Mouse (Mus musculus): ENCODE results near the gene C130074G19Rik. TPM values are rescaled to one million over a fixed set of nuclear protein-coding genes. Genes with fewer than 3 reads are reported as not detected.

Gene C130074G19Rik
- total and polyA plus RNA-seq, 2 experiments from 2014 or later: 0.85 to 6.6 TPM

GRCm38 (mm10) chr1:184861551-184861950 is 21.5 kb downstream of the C130074G19Rik start:
- WGBS: 82% methylated on average over 2 of the region's 2 CpGs

GRCm38 (mm10) chr1:184860276-184860675 is 22.7 kb downstream of the C130074G19Rik start:
- DNase-seq (ENCODE audit: low spot score) (no peak), ATAC-seq (ENCODE audit: low FRiP score) (no peak)
- TF ChIP-seq CTCF (IDR thresholded peaks at IDR 0.05): no peak
- no peak overlapping the region for H3K4me3 ChIP-seq (ENCODE audit: low read depth, low read length)
- no peaks in the 10 kb centered on the region for H3K9me3 ChIP-seq (ENCODE audit: low read length)
- WGBS: 63% methylated on average over 3 of the region's 3 CpGs
- no peaks in the 10 kb centered on the region for H3K4me1 ChIP-seq (ENCODE audit: insufficient read depth, low read length)
- H3K36me3 ChIP-seq (ENCODE audit: insufficient read depth, low read length): no peaks in the 10 kb centered on the region
- H3K4me2 ChIP-seq (ENCODE audit: low read depth, low read length, poor library complexity, severe bottlenecking): no peak overlapping the region
- no peak overlapping the region for H3K9ac ChIP-seq (replicated peaks; ENCODE audit: low read length, poor library complexity, severe bottlenecking)
- no peak overlapping the region for H3K27ac ChIP-seq (ENCODE audit: low read depth, low read length)
- H3K27me3 ChIP-seq (ENCODE audit: insufficient read depth, low read length): no peaks in the 10 kb centered on the region

More at GRCm38 (mm10) chr1:184861551-184861950, 21.5 kb downstream of the C130074G19Rik start:
- DNase-seq (ENCODE audit: low spot score) (no peak), ATAC-seq (ENCODE audit: low FRiP score) (no peak)
- Histone ChIP-seq H3K27me3 (ENCODE audit: insufficient read depth, low read length) (no peaks in the 10 kb centered on the region), H3K27ac (ENCODE audit: low read depth, low read length) (no peak overlapping the region), H3K36me3 (ENCODE audit: insufficient read depth, low read length) (no peaks in the 10 kb centered on the region), H3K4me2 (ENCODE audit: low read depth, low read length, poor library complexity, severe bottlenecking) (no peak overlapping the region), H3K9ac (replicated peaks; ENCODE audit: low read length, poor library complexity, severe bottlenecking) (no peak overlapping the region), H3K4me3 (ENCODE audit: low read depth, low read length) (no peak overlapping the region), H3K9me3 (ENCODE audit: low read length) (no peaks in the 10 kb centered on the region), H3K4me1 (ENCODE audit: insufficient read depth, low read length) (no peaks in the 10 kb centered on the region)
- no peak for TF ChIP-seq CTCF (IDR thresholded peaks at IDR 0.05)

GRCm38 (mm10) chr1:184858253-184858652 is 24.8 kb downstream of the C130074G19Rik start:
- TF ChIP-seq CTCF (IDR thresholded peaks at IDR 0.05): no peak
- WGBS: 88% methylated on average over 1 of the region's 1 CpGs
- Histone ChIP-seq H3K27me3 (ENCODE audit: insufficient read depth, low read length) (no peaks in the 10 kb centered on the region), H3K4me1 (ENCODE audit: insufficient read depth, low read length) (no peaks in the 10 kb centered on the region), H3K9ac (replicated peaks; ENCODE audit: low read length, poor library complexity, severe bottlenecking) (no peak overlapping the region), H3K36me3 (ENCODE audit: insufficient read depth, low read length) (no peaks in the 10 kb centered on the region), H3K9me3 (ENCODE audit: low read length) (no peaks in the 10 kb centered on the region), H3K4me3 (ENCODE audit: low read depth, low read length) (no peak overlapping the region), H3K27ac (ENCODE audit: low read depth, low read length) (no peak overlapping the region), H3K4me2 (ENCODE audit: low read depth, low read length, poor library complexity, severe bottlenecking) (no peak overlapping the region)
- ATAC-seq (ENCODE audit: low FRiP score) (no peak), DNase-seq (ENCODE audit: low spot score) (no peak)

GRCm38 (mm10) chr1:184857216-184857615 is 25.8 kb downstream of the C130074G19Rik start:
- H3K4me1 ChIP-seq (ENCODE audit: insufficient read depth, low read length): no peaks in the 10 kb centered on the region
- H3K9me3 ChIP-seq (ENCODE audit: low read length): no peaks in the 10 kb centered on the region
- no peak overlapping the region for H3K9ac ChIP-seq (replicated peaks; ENCODE audit: low read length, poor library complexity, severe bottlenecking)
- no peak overlapping the region for H3K27ac ChIP-seq (ENCODE audit: low read depth, low read length)
- no peak for DNase-seq (ENCODE audit: low spot score)
- no peak for TF ChIP-seq CTCF (IDR thresholded peaks at IDR 0.05)
- no peaks in the 10 kb centered on the region for H3K36me3 ChIP-seq (ENCODE audit: insufficient read depth, low read length)
- no peak overlapping the region for H3K4me3 ChIP-seq (ENCODE audit: low read depth, low read length)
- WGBS: 92% methylated on average over 9 of the region's 9 CpGs
- ATAC-seq (ENCODE audit: low FRiP score): no peak
- H3K4me2 ChIP-seq (ENCODE audit: low read depth, low read length, poor library complexity, severe bottlenecking): no peak overlapping the region
- no peaks in the 10 kb centered on the region for H3K27me3 ChIP-seq (ENCODE audit: insufficient read depth, low read length)

- H3K27ac ChIP-seq (ENCODE audit: low read depth, low read length): no peak overlapping the region
- DNase-seq (ENCODE audit: low spot score) (no peak), ATAC-seq (ENCODE audit: low FRiP score) (no peak)
- no peaks in the 10 kb centered on the region for H3K9me3 ChIP-seq (ENCODE audit: low read length)
- H3K27me3 ChIP-seq (ENCODE audit: insufficient read depth, low read length): no peaks in the 10 kb centered on the region
- H3K9ac ChIP-seq (replicated peaks; ENCODE audit: low read length, poor library complexity, severe bottlenecking): no peak overlapping the region
- H3K36me3 ChIP-seq (ENCODE audit: insufficient read depth, low read length): no peaks in the 10 kb centered on the region
- H3K4me2 ChIP-seq (ENCODE audit: low read depth, low read length, poor library complexity, severe bottlenecking): no peak overlapping the region
- WGBS: 60% methylated on average over 3 of the region's 3 CpGs
- no peak for TF ChIP-seq CTCF (IDR thresholded peaks at IDR 0.05)
- no peaks in the 10 kb centered on the region for H3K4me1 ChIP-seq (ENCODE audit: insufficient read depth, low read length)
- no peak overlapping the region for H3K4me3 ChIP-seq (ENCODE audit: low read depth, low read length)
Observed at GRCm38 (mm10) chr1:184853922-184854321, 29.1 kb downstream of the C130074G19Rik start.

- DNase-seq (ENCODE audit: low spot score) (peak; percentile 32), ATAC-seq (ENCODE audit: low FRiP score) (no peak)
- no peak overlapping the region for H3K9ac ChIP-seq (replicated peaks; ENCODE audit: low read length, poor library complexity, severe bottlenecking)
- no peak overlapping the region for H3K27ac ChIP-seq (ENCODE audit: low read depth, low read length)
- TF ChIP-seq CTCF (IDR thresholded peaks at IDR 0.05): peak; percentile 82
- H3K9me3 ChIP-seq (ENCODE audit: low read length): no peaks in the 10 kb centered on the region
- H3K4me2 ChIP-seq (ENCODE audit: low read depth, low read length, poor library complexity, severe bottlenecking): no peak overlapping the region
- H3K4me1 ChIP-seq (ENCODE audit: insufficient read depth, low read length): no peaks in the 10 kb centered on the region
- H3K27me3 ChIP-seq (ENCODE audit: insufficient read depth, low read length): no peaks in the 10 kb centered on the region
- WGBS: 32% methylated on average over 5 of the region's 5 CpGs
- no peaks in the 10 kb centered on the region for H3K36me3 ChIP-seq (ENCODE audit: insufficient read depth, low read length)
- H3K4me3 ChIP-seq (ENCODE audit: low read depth, low read length): no peak overlapping the region
Observed at GRCm38 (mm10) chr1:184853339-184853738, 29.7 kb downstream of the C130074G19Rik start.
